Mouse (Mus musculus): ENCODE measurements around the gene Lypd6. TPM values are rescaled to one million over a fixed set of nuclear protein-coding genes. Genes with fewer than 3 reads are reported as not detected.
A peak's percentile ranks its signal among the peaks of the same experiment; 100 is the strongest.

Gene Lypd6
- total RNA-seq, 2 experiments from 2014 or later: 2.3 TPM; not detected in 1

- no peak for ATAC-seq (replicated peaks; ENCODE audit: poor library complexity, severe bottlenecking)
These were observed 39.8 kb downstream of the Lypd6 start for GRCm38 (mm10) chr2:50105992-50106391.

GRCm38 (mm10) chr2:50106879-50107278, 40.6 kb downstream of the Lypd6 start:
- ATAC-seq (replicated peaks; ENCODE audit: poor library complexity, severe bottlenecking): no peak

GRCm38 (mm10) chr2:50110167-50110566, 43.9 kb downstream of the Lypd6 start:
- no peak for ATAC-seq (replicated peaks; ENCODE audit: poor library complexity, severe bottlenecking)

- no peak for ATAC-seq (replicated peaks; ENCODE audit: poor library complexity, severe bottlenecking)
These were observed 44.9 kb downstream of the Lypd6 start for GRCm38 (mm10) chr2:50111169-50111568.

- ATAC-seq (replicated peaks; ENCODE audit: poor library complexity, severe bottlenecking): no peak
These were observed 45.4 kb downstream of the Lypd6 start for GRCm38 (mm10) chr2:50111609-50112008.

GRCm38 (mm10) chr2:50112427-50112826, 46.2 kb downstream of the Lypd6 start:
- peak; percentile 97 for ATAC-seq (replicated peaks; ENCODE audit: poor library complexity, severe bottlenecking)

GRCm38 (mm10) chr2:50119101-50119500, 52.9 kb downstream of the Lypd6 start:
- ATAC-seq (replicated peaks; ENCODE audit: poor library complexity, severe bottlenecking): no peak

- ATAC-seq (replicated peaks; ENCODE audit: poor library complexity, severe bottlenecking): no peak
These were observed 54.6 kb downstream of the Lypd6 start for GRCm38 (mm10) chr2:50120839-50121238.

GRCm38 (mm10) chr2:50123376-50123775, 57.1 kb downstream of the Lypd6 start:
- no peak for ATAC-seq (replicated peaks; ENCODE audit: poor library complexity, severe bottlenecking)

GRCm38 (mm10) chr2:50127513-50128175, 61.4 kb downstream of the Lypd6 start:
- ATAC-seq (replicated peaks; ENCODE audit: poor library complexity, severe bottlenecking): no peak

GRCm38 (mm10) chr2:50128322-50129277, 62.4 kb downstream of the Lypd6 start:
- ATAC-seq (replicated peaks; ENCODE audit: poor library complexity, severe bottlenecking): no peak

GRCm38 (mm10) chr2:50130674-50131073, 64.4 kb downstream of the Lypd6 start:
- ATAC-seq (replicated peaks; ENCODE audit: poor library complexity, severe bottlenecking): no peak

GRCm38 (mm10) chr2:50143672-50144071, 77.4 kb downstream of the Lypd6 start:
- ATAC-seq (replicated peaks; ENCODE audit: poor library complexity, severe bottlenecking): no peak

GRCm38 (mm10) chr2:50147308-50147707, 81.1 kb downstream of the Lypd6 start:
- peak; percentile 48; the same call in 1 of the 2 replicates for ATAC-seq (replicated peaks; ENCODE audit: poor library complexity, severe bottlenecking)

- no peak for ATAC-seq (replicated peaks; ENCODE audit: poor library complexity, severe bottlenecking)
These were observed 83.3 kb downstream of the Lypd6 start for GRCm38 (mm10) chr2:50149257-50150202.

- no peak for ATAC-seq (replicated peaks; ENCODE audit: poor library complexity, severe bottlenecking)
These were observed 84.0 kb downstream of the Lypd6 start for GRCm38 (mm10) chr2:50150203-50150590.

GRCm38 (mm10) chr2:50150816-50151215, 84.6 kb downstream of the Lypd6 start:
- no peak for ATAC-seq (replicated peaks; ENCODE audit: poor library complexity, severe bottlenecking)

GRCm38 (mm10) chr2:50151401-50151800, 85.2 kb downstream of the Lypd6 start:
- no peak for ATAC-seq (replicated peaks; ENCODE audit: poor library complexity, severe bottlenecking)

GRCm38 (mm10) chr2:50151879-50152278, 85.7 kb downstream of the Lypd6 start:
- ATAC-seq (replicated peaks; ENCODE audit: poor library complexity, severe bottlenecking): no peak

GRCm38 (mm10) chr2:50156009-50156408, 89.8 kb downstream of the Lypd6 start:
- no peak for ATAC-seq (replicated peaks; ENCODE audit: poor library complexity, severe bottlenecking)
